Mouse (Mus musculus): ENCODE data around the gene Lbp. TPM values are rescaled to one million over a fixed set of nuclear protein-coding genes. Genes with fewer than 3 reads are reported as not detected.

The Lbp gene
- 1.1 TPM for polyA plus RNA-seq (2017; shearing (Covaris generic))

GRCm38 (mm10) chr2:158305948-158306695 lies at the start of gene Lbp:
TSS of gene Lbp (plus strand) at chr2:158306493.

GRCm38 (mm10) chr2:158258005-158258418 lies 48.3 kb upstream of the Lbp start, which contains the start of gene Bpi:
TSS of gene Bpi (plus strand) at chr2:158258094.

GRCm38 (mm10) chr2:158375443-158376122 lies 69.3 kb downstream of the Lbp start, which contains the start of gene Snhg11:
TSS of gene Snhg11 (plus strand) at chr2:158375638.

Other genes starting within 250 kb of the Lbp start
- 4.7 TPM for gene Tgm2, start 160.1 kb upstream of the Lbp start, polyA plus RNA-seq (2017; shearing (Covaris generic))
- not detected for gene D630003M21Rik, start 77.3 kb upstream of the Lbp start, polyA plus RNA-seq (2017; shearing (Covaris generic))
- not detected for gene Bpi, start 48.4 kb upstream of the Lbp start, polyA plus RNA-seq (2017; shearing (Covaris generic))
- gene Snhg11, start 69.1 kb downstream of the Lbp start, polyA plus RNA-seq (2017; shearing (Covaris generic)), result not detected
- gene Ralgapb, start 103.4 kb downstream of the Lbp start, polyA plus RNA-seq (2017; shearing (Covaris generic)), result 40.3 TPM
- gene Adig, start 196.1 kb downstream of the Lbp start, polyA plus RNA-seq (2017; shearing (Covaris generic)), result not detected
- not detected for gene Arhgap40, start 206.3 kb downstream of the Lbp start, polyA plus RNA-seq (2017; shearing (Covaris generic))